Mouse (Mus musculus) heart, embryonic 16.5 days (tissue): ENCODE results near the gene Adgrv1. TPM values are rescaled to one million over a fixed set of nuclear protein-coding genes. Genes with fewer than 3 reads are reported as not detected.
"Not testable (repeated sequence)": the region's sequence is repeated elsewhere in the genome, so short reads cannot be mapped to it uniquely, and the experiment has no call there.

Experiments
- ATAC-seq: fragments of 200-750 bp; cut with Nextera tagmentation; replicated peaks from 2 replicates; pipeline ENCODE4 v1.8.0; 2017; ENCODE audit warnings: moderate number of reproducible peaks; ENCODE audit not compliant: insufficient read depth, low FRiP score; ENCODE audit errors: extremely low read depth
- H3K27ac ChIP-seq: fragments of 300-500 bp; sonication (generic); 2 replicates; pipeline ENCODE4 v1.5.1; 2014; ENCODE audit warnings: mild to moderate bottlenecking, low read length, control low read depth, moderate library complexity
- H3K27me3 ChIP-seq: fragments of 300-500 bp; sonication (generic); 2 replicates; pipeline ENCODE4 v1.6.1; 2014; ENCODE audit warnings: low read length, mixed read lengths; ENCODE audit not compliant: control insufficient read depth, insufficient read depth
- H3K36me3 ChIP-seq: fragments of 300-500 bp; sonication (generic); 2 replicates; pipeline ENCODE4 v1.6.1; 2014; ENCODE audit not compliant: control insufficient read depth, insufficient read depth
- H3K4me1 ChIP-seq: fragments of 300-500 bp; sonication (generic); 2 replicates; pipeline ENCODE4 v1.6.1; 2014; ENCODE audit warnings: low read length, mixed read lengths; ENCODE audit not compliant: control insufficient read depth, insufficient read depth
- H3K4me2 ChIP-seq: fragments of 300-500 bp; sonication (generic); 2 replicates; pipeline ENCODE4 v1.6.1; 2014; ENCODE audit warnings: low read depth, mild to moderate bottlenecking, control low read depth, low read length
- H3K4me3 ChIP-seq: fragments of 300-500 bp; sonication (generic); 2 replicates; pipeline ENCODE4 v1.5.1; 2014; ENCODE audit warnings: mild to moderate bottlenecking, control low read depth, low read length
- H3K9ac ChIP-seq: fragments of 300-500 bp; sonication (generic); 2 replicates; pipeline ENCODE4 v1.6.1; 2014; ENCODE audit warnings: low read length, control low read depth
- H3K9me3 ChIP-seq: fragments of 300-500 bp; sonication (generic); replicated peaks from 2 replicates; pipeline ENCODE4 v1.6.1; 2016; ENCODE audit warnings: low read length; ENCODE audit not compliant: control insufficient read depth
- WGBS: fragments of 180-500 bp; shearing (Covaris S2); extraction: QIAGEN DNeasy Blood & Tissue Kit; methylation state at CpG from one replicate; pipeline ENCODE4 v1.1.7; 2014; 5-methylcytosine and 5-hydroxymethylcytosine counted together
- polyA plus RNA-seq: library from polyadenylated mRNA; unstranded; fragments of >200 nt; fragmentation: Nextera tagmentation; extraction: Ambion mirVana; gene quantifications from 2 replicates; pipeline ENCODE4 v1.2.1, GENCODE M21; 2015

Gene Adgrv1
- polyA plus RNA-seq, 1 experiment from 2014 or later = 0.81 TPM

- H3K27ac ChIP-seq = no peak overlapping the region
- H3K9ac ChIP-seq = no peak overlapping the region
- H3K4me2 ChIP-seq = no peak overlapping the region
- 73% methylated on average over 5 of the region's 5 CpGs for whole genome bisulfite sequencing
- H3K27me3 ChIP-seq = peaks cover 9% of the 10 kb centered on the region
- ATAC-seq = no peak
- peaks cover 4% of the 10 kb centered on the region; the same call in 1 of the 2 replicates for H3K4me1 ChIP-seq
- no peaks in the 10 kb centered on the region for H3K9me3 ChIP-seq
- no peaks in the 10 kb centered on the region for H3K36me3 ChIP-seq
- no peak overlapping the region for H3K4me3 ChIP-seq
These were observed 2.4 kb downstream of the Adgrv1 start for GRCm38 (mm10) chr13:81630566-81630965.

GRCm38 (mm10) chr13:81629395-81629794 lies 3.6 kb downstream of the Adgrv1 start:
- H3K4me2 ChIP-seq = no peak overlapping the region
- H3K9ac ChIP-seq = no peak overlapping the region
- ATAC-seq = no peak
- 65% methylated on average over 3 of the region's 3 CpGs for WGBS
- H3K4me3 ChIP-seq = no peak overlapping the region
- no peaks in the 10 kb centered on the region for H3K36me3 ChIP-seq
- no peaks in the 10 kb centered on the region for H3K9me3 ChIP-seq
- no peak overlapping the region for H3K27ac ChIP-seq
- H3K27me3 ChIP-seq = peaks cover 9% of the 10 kb centered on the region
- peaks cover 4% of the 10 kb centered on the region; the same call in 1 of the 2 replicates for H3K4me1 ChIP-seq

GRCm38 (mm10) chr13:81628631-81629190 lies 4.2 kb downstream of the Adgrv1 start:
- Histone ChIP-seq H3K4me2 (no peak overlapping the region), H3K4me3 (no peak overlapping the region), H3K4me1 (peaks cover 4% of the 10 kb centered on the region; the same call in 1 of the 2 replicates), H3K9ac (no peak overlapping the region), H3K36me3 (no peaks in the 10 kb centered on the region), H3K9me3 (no peaks in the 10 kb centered on the region), H3K27me3 (peaks cover 7% of the 10 kb centered on the region), H3K27ac (no peak overlapping the region)
- WGBS = 64% methylated on average over 2 of the region's 2 CpGs
- no peak for ATAC-seq

- not testable (repeated sequence) for H3K27ac ChIP-seq, H3K4me3 ChIP-seq, H3K9ac ChIP-seq, H3K27me3 ChIP-seq, H3K9me3 ChIP-seq, ATAC-seq, H3K36me3 ChIP-seq, H3K4me2 ChIP-seq, H3K4me1 ChIP-seq
- WGBS = 32% methylated on average over 1 of the region's 1 CpGs
These were observed 5.1 kb downstream of the Adgrv1 start for GRCm38 (mm10) chr13:81627861-81628260.

GRCm38 (mm10) chr13:81610349-81610748 lies 22.6 kb downstream of the Adgrv1 start:
- H3K27ac ChIP-seq = no peak overlapping the region
- H3K36me3 ChIP-seq = no peaks in the 10 kb centered on the region
- no peak for ATAC-seq
- H3K9ac ChIP-seq = no peak overlapping the region
- 77% methylated on average over 4 of the region's 4 CpGs for WGBS
- no peaks in the 10 kb centered on the region for H3K4me1 ChIP-seq
- H3K9me3 ChIP-seq = no peaks in the 10 kb centered on the region
- H3K4me3 ChIP-seq = no peak overlapping the region
- no peak overlapping the region for H3K4me2 ChIP-seq
- no peaks in the 10 kb centered on the region for H3K27me3 ChIP-seq

GRCm38 (mm10) chr13:81606991-81607390 lies 26.0 kb downstream of the Adgrv1 start:
- H3K4me1 ChIP-seq = no peaks in the 10 kb centered on the region
- H3K9me3 ChIP-seq = no peaks in the 10 kb centered on the region
- no peak overlapping the region for H3K9ac ChIP-seq
- no peak overlapping the region for H3K4me3 ChIP-seq
- no peak for ATAC-seq
- H3K27me3 ChIP-seq = no peaks in the 10 kb centered on the region
- H3K36me3 ChIP-seq = no peaks in the 10 kb centered on the region
- WGBS = 69% methylated on average over 2 of the region's 2 CpGs
- no peak overlapping the region for H3K27ac ChIP-seq
- H3K4me2 ChIP-seq = no peak overlapping the region

GRCm38 (mm10) chr13:81596910-81597607 lies 35.9 kb downstream of the Adgrv1 start:
- WGBS = 83% methylated on average over 9 of the region's 9 CpGs
- Histone ChIP-seq H3K36me3 (no peaks in the 10 kb centered on the region), H3K9ac (no peak overlapping the region), H3K4me2 (no peak overlapping the region), H3K27me3 (no peaks in the 10 kb centered on the region), H3K4me3 (no peak overlapping the region), H3K9me3 (no peaks in the 10 kb centered on the region), H3K4me1 (no peaks in the 10 kb centered on the region), H3K27ac (no peak overlapping the region)
- ATAC-seq = no peak

- Histone ChIP-seq H3K4me2 (no peak overlapping the region), H3K27ac (no peak overlapping the region), H3K4me3 (no peak overlapping the region), H3K27me3 (no peaks in the 10 kb centered on the region), H3K36me3 (no peaks in the 10 kb centered on the region), H3K4me1 (no peaks in the 10 kb centered on the region), H3K9ac (no peak overlapping the region), H3K9me3 (no peaks in the 10 kb centered on the region)
- 49% methylated on average over 8 of the region's 8 CpGs for WGBS
- ATAC-seq = no peak
These were observed 54.3 kb downstream of the Adgrv1 start for GRCm38 (mm10) chr13:81578692-81579091.

- no peaks in the 10 kb centered on the region for H3K27me3 ChIP-seq
- peak overlapping the region; percentile 38; the same call in 1 of the 2 replicates for H3K9ac ChIP-seq
- H3K9me3 ChIP-seq = no peaks in the 10 kb centered on the region
- H3K4me2 ChIP-seq = peak overlapping the region; percentile 57
- no peak overlapping the region for H3K27ac ChIP-seq
- 46% methylated on average over 12 of the region's 12 CpGs for WGBS
- peaks cover 5% of the 10 kb centered on the region; the same call in 1 of the 2 replicates for H3K4me1 ChIP-seq
- ATAC-seq = peak; percentile 65
- H3K36me3 ChIP-seq = no peaks in the 10 kb centered on the region
- peak overlapping the region; percentile 27 for H3K4me3 ChIP-seq
These were observed 62.6 kb downstream of the Adgrv1 start for GRCm38 (mm10) chr13:81570241-81570821.
